Comparison of ENCODE assay signal across 8 mouse cellular contexts in the genomic region with DNA sequence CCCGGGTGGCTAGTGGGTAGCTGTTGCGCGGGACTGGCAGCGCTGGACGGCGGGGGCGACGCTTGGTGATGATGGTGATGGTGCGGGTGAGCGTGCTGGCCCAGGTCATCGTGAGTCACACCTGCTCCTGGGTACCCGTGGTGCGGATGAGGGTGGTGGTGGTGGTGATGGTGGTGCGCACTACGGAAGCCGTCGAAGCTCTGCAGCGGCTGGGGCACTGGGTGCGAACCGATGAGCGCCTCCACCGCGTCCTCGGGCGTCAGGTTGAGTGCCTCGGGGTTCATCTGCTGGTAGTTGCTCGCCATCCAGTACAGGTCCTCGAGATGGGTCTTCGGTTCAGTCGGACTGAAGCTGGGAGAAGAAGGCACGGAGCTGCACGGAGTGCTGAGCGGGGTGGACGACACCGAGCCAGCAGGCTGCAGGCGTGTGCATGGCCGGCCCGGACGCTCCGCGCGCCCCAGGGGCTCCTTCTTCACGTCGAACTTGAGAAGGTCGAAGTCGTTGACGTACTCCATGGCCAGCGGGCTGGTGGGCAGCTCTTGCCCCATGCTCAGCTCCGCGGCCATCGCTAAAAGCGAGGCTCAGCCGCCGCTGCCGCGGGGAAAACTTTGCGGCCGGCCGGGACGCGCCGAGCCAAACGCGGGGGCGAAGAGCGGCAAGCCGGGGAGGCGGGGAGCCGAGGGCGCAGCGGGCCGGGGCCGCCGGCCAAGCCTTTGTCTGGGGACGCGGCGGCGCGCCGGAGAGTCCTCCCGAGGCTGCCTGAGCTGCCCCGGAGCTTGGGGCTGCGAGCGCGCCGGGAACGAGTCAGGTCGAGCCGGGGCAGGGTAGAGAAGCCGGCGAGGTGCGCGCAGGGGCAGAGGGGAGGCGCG. TPM values are rescaled to one million over a fixed set of nuclear protein-coding genes. Genes with fewer than 3 reads are reported as not detected.
A peak's percentile ranks its signal among the peaks of the same experiment; 100 is the strongest.
DNase-seq lines count a peak whose midpoint lies in the region; ATAC-seq lines count a peak whose summit lies in the region.

No protein-coding gene starts in this region.

- ATAC-seq in cerebellum, adult (ENCODE audit: insufficient number of reproducible peaks, low FRiP score, low TSS enrichment) = 0 out of 2 replicates have a peak, but pooled peaks have one; percentile 4
- peak; percentile 16; the same call in 1 of the 2 replicates for ATAC-seq in neural tube, embryonic 13.5 days (ENCODE audit: low read depth)
- no peak for ATAC-seq in inflammation-experienced regulatory T-cells, adult 6 months

- H3K9ac ChIP-seq in neural tube, embryonic 13.5 days = peak overlapping the region; percentile 80

- peak overlapping the region; percentile 90 for H3K27ac ChIP-seq in limb, embryonic 10.5 days
- H3K27ac ChIP-seq in neural tube, embryonic 13.5 days (replicated peaks) = peak overlapping the region; percentile 84

- WGBS in limb, embryonic 10.5 days = under 1% methylated on average over 94 of the region's 95 CpGs
- WGBS in neural tube, embryonic 13.5 days = under 1% methylated on average over 90 of the region's 95 CpGs

- H3K36me3 ChIP-seq in limb, embryonic 10.5 days = no peaks in the 10 kb centered on the region
- H3K36me3 ChIP-seq in neural tube, embryonic 13.5 days = no peaks in the 10 kb centered on the region

- peak overlapping the region; percentile 81 for H3K4me2 ChIP-seq in neural tube, embryonic 13.5 days

- peaks cover 88% of the 10 kb centered on the region for H3K27me3 ChIP-seq in limb, embryonic 10.5 days (ENCODE audit: low read depth, poor library complexity, severe bottlenecking)
- peaks cover 83% of the 10 kb centered on the region for H3K27me3 ChIP-seq in neural tube, embryonic 13.5 days

- H3K4me1 ChIP-seq in limb, embryonic 10.5 days = peaks cover 67% of the 10 kb centered on the region
- H3K4me1 ChIP-seq in neural tube, embryonic 13.5 days (replicated peaks) = peaks cover 60% of the 10 kb centered on the region

- no peaks in the 10 kb centered on the region for H3K9me3 ChIP-seq in limb, embryonic 10.5 days (replicated peaks)
- H3K9me3 ChIP-seq in neural tube, embryonic 13.5 days = no peaks in the 10 kb centered on the region

- peak overlapping the region; percentile 67 for H3K4me3 ChIP-seq in limb, embryonic 10.5 days
- peak overlapping the region; percentile 57 for H3K4me3 ChIP-seq in neural tube, embryonic 13.5 days

- DNase-seq in cerebellum, adult 11-12 months = no peak
- DNase-seq in urinary bladder, adult 18-20 months (ENCODE audit: low spot score in 2 of 2) = peak; percentile 18 to 67
- no peak for DNase-seq in urinary bladder, adult 2 months (ENCODE audit: low spot score)
- no peak for DNase-seq in limb, embryonic 10.5 days (ENCODE audit: low spot score)
- DNase-seq in c-Kit-positive CD71-positive TER-119-positive erythroid progenitor cells, embryonic 14.5 days (ENCODE audit: low spot score) = no peak

RNA-seq across cellular contexts. Expression of a gene that starts 0.5 kb away (rescaled TPM):
- 6.3 and 9.7 TPM in 2 replicates for polyA plus RNA-seq in urinary bladder, adult 2 months (2012; rRNA removed)
- polyA plus RNA-seq in limb, embryonic 10.5 days (2016; fragmentation: Nextera tagmentation; extraction: Ambion mirVana) = 2.2 and 4.2 TPM in 2 replicates
- 20.7 and 22.3 TPM in 2 replicates for polyA plus RNA-seq in neural tube, embryonic 13.5 days (2015; fragmentation: Nextera tagmentation; extraction: Ambion mirVana)
- not detected for polyA plus RNA-seq in inflammation-experienced regulatory T-cells, adult 6 months (2017; shearing (Covaris generic))

RNA-seq across cellular contexts. Expression of a gene that starts 32.4 kb away (rescaled TPM):
- polyA plus RNA-seq in urinary bladder, adult 2 months (2012; rRNA removed) = 1.0 and 1.6 TPM in 2 replicates
- polyA plus RNA-seq in limb, embryonic 10.5 days (2016; fragmentation: Nextera tagmentation; extraction: Ambion mirVana) = 0.28 TPM in 1 of 2 replicates, not detected in the other
- not detected in 2 replicates for polyA plus RNA-seq in neural tube, embryonic 13.5 days (2015; fragmentation: Nextera tagmentation; extraction: Ambion mirVana)
- not detected for polyA plus RNA-seq in inflammation-experienced regulatory T-cells, adult 6 months (2017; shearing (Covaris generic))

Comparison
In these comparisons a context has a peak if more than half of its experiments do, and no peak if none do; other contexts are left out.
1. DNase-seq: peak in urinary bladder, adult 18-20 months (2 of 2); none in cerebellum, adult 11-12 months (single experiment), urinary bladder, adult 2 months (single experiment), limb, embryonic 10.5 days (single experiment) and c-Kit-positive CD71-positive TER-119-positive erythroid progenitor cells, embryonic 14.5 days (single experiment).